Mouse (Mus musculus) lung, adult 2 months (tissue): Measurements from ENCODE around the gene Mon1a.

Source experiments
- CTCF ChIP-seq: fragments of 200-500 bp; IDR thresholded peaks from 2 replicates; pipeline ENCODE4 v1.5.1; 2011; ENCODE audit warnings: mild to moderate bottlenecking, low read length, control low read depth; ENCODE audit not compliant: insufficient read depth
- POLR2A ChIP-seq: fragments of 200-500 bp; IDR thresholded peaks from 2 replicates; pipeline ENCODE4 v1.6.1; 2011; ENCODE audit warnings: low read depth, mild to moderate bottlenecking, control low read depth, low read length, borderline replicate concordance; ENCODE audit errors: extremely low read depth

DNA sequence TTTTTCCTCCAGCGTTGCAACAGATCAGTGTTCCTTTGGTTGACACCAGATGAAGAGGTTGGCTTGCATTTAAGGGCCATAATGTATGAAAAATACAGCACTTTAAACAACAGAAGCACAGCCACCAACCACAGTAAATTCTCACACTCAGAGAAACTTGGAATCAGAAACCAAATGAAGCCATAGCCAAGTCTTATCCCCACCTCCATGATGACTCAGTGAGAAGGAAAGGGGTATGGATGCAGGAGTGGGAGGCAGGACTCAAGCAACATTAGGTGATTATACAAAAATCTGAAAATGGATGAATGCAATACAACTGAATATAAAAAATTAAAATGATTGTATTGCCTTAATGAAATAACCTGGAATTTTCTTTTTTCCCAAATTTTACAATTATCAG lies 49.1 kb upstream of the Mon1a start:
- no peak for TF ChIP-seq CTCF
- TF ChIP-seq POLR2A: no peak
